Mouse (Mus musculus) kidney, postnatal 36 days (tissue): Measurements from ENCODE around the gene Lin28a.
"Not testable (repeated sequence)": the region's sequence is repeated elsewhere in the genome, so short reads cannot be mapped to it uniquely, and the experiment has no call there.

Source experiments
- DNase-seq, 2 experiments: peaks; one replicate each; pipeline ENCODE4 v3.0.0; 2021 to 2022; ENCODE audit warnings: mixed read lengths in 2 of 2

Lin28a gene

DNA sequence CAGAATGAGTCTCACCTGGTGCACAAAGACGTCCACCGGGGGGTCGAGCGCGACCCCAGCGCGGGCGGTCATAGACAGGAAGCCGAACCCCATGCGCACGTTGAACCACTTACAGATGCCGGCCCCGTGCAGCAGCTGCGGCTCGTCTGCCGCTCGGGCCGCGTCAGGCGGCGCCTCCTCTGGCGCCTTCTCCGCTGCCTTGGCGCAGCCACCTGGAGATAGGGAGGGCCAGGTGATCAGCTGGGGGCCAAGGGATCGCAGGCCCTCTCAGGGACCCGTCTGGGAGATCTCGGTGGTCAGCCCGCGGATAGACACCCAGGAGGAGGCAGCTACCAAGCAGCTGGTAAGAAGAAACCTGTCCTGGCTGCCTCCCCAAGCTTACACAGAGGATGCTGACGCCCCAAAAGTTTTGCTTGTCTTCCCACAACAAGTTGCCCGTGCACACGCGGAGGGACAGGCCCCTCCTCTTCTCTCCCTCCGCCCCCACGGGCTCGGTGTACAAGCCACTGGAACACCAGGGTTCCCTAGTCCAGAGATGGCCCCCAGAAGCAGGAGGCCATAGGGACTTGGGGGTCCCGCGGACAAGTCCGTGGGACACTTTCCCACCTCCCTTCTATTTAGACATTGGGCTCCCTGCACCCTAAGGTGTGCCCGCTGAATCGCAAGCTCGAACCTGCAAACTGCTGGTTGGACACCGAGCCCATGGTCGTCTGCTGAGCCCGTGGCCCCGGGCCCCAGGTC is 433 bp downstream of the Lin28a start:
- DNase-seq, result no peak

DNA sequence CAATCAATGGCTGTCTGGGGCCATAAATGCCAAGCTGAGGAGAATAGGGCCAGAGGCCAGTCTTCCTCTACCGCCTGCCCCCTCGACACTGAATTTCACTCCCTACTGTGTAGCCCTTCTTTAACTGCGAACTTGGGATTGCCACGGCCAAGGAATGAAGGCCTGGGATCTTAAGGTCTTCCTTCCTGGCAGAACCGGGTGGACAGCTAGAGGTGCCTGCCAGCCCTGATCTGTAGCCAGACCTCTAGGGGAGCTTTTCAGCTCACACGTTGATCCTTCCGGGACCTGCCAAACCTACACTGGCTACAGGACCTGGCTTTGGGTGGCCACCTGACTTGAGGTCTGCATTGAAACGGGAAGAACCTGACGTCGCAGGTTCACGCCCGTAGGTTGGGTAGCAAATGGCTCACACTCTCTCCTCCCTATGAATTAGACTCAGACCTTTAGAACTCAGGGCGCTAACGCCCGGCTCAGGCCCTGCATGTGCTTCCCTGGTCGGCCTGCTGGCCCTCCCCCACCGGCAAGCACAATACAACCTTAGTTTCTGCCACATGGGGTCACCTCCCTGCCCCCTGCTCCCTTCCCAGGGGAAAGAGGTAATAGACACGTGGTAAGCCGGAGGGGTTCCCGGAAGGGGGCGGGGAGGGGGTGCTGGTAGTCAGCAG is 1.3 kb downstream of the Lin28a start:
- DNase-seq, result no peak

DNA sequence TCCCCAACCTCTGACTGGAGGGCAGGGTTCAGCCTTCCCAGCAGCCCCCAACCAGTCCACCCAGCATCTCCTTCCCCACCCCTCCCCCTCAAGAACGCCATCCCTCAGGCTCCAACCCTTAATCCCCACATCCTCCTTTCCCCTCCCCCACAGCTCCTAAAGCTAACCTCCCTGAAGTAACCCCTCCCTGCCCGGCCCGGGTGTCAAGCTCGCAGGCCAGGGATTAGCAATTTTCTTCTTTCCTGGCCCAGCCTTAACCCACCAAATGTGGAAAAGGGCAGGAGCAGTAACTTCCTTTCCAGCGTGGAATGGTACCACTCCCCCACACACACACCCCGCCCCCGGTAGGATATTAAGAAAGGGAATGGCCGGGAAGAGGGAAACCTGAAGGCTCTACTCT is 1.9 kb downstream of the Lin28a start:
- no peak for DNase-seq

DNA sequence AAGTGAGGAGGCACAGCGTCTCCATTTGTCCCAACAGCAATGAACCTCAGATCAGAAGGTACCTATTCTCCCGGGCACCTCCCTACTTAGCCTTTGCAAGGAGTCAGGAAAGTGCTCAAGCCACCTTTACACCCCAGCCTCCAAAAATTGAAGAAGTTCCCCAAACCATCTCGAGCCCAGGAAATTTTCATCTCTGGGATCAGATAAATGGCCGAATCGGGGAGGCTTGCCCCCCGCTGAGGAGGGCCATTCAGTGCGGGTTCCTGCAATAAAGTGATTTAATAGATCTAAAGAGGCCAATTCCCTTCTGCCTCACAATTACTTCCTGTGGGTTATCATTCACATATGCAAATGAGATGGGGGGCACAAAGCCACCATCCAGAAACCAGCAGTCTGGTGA is 2.4 kb downstream of the Lin28a start:
- DNase-seq, result no peak

DNA sequence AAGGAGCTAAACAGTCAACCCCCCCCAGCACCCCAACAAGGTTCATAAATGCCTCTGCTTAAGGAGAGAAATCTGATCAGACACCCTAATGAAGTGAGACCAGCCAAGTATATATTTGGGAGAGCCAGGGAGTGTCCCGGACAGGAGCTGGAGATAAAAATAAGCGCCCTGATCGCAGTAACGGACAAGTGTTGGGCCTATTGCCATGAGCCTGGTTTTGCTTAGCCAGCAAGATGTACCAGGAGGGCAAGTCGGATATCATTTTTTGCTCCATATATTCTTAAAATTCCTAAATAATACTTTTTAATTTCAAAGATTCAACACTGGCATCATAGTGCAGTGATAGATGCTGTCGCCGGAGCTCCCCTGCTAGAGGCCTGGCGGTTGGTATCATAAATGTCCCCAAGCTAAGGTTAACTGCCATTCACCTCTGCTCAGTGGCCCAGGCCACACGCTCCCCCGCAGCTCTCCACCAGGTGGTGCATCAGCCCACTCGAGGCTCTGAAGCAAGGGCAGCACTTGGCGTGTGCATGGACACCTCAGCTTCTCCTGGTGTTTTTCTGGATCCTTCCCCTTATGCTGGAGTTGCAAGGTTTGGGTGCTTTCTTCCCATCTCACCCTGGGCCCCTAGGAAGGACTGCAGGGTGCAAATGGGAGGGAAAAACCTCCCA is 5.6 kb downstream of the Lin28a start:
- peak in 1 of 2 experiments; percentile 24 for DNase-seq

DNA sequence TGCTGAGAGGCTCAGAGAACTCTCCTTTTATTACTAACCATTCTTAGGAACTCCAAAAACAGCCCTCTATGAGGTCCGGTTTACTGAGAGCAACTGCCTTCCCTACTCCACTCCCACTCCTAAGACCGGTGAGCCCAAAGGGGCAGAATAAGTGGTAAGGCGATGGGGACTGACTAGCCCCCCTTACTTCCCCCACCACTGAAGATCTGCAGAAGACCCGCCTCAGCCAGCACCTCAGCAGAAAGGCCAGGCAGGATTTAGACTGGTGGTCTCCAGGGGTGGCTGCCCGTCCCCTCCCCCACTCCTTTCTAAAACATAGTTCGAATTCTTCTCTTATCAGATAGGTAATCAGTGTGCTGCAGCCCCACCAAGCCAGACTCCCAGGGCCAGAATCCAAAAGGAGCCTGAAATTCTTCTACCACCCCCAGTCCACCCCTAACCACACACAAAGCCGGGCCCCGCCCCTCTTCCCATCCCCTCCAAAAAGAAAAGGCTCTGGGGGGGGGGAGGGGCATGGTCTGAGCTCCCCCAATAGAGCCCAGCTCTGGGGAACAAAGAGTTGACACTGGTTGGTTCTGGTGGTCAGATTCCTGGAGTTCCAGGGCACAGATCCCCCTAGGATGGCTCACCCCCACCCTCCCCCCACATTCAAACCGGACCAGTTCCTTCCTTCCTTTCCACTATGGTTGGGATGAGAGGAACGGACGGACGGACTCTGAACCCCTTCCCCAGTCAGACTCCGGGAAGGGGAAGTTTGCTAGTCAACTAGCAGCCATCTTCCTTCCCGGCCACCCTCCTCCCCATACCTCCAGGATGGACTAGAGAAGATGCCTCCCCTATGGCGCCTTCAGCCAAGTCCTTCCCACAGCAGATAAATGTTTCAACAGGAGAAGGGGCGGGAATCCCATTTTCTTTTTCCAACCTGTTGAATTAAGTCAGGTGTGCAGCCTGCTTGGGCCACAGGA is 6.9 kb downstream of the Lin28a start:
- no peak for DNase-seq

DNA sequence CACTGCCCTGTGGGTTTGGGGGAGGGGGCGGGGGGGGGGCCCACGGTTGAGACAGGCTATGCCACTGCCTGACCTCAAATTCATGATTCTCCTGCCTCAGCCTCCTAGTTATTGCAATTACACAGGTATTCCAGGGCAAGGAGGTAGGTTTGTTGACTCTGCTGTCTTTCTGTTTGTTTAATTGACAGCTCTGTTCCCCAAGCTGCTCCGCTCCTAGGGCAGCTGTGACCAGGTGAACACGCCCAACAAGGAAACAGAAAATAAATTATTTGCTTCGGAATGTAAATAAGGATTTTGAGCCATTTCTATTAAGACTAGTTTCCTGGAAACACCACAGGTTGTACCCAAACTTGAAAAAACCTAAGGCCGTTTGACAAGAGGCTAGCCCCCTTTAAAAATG is 8.9 kb downstream of the Lin28a start:
- no peak for DNase-seq

DNA sequence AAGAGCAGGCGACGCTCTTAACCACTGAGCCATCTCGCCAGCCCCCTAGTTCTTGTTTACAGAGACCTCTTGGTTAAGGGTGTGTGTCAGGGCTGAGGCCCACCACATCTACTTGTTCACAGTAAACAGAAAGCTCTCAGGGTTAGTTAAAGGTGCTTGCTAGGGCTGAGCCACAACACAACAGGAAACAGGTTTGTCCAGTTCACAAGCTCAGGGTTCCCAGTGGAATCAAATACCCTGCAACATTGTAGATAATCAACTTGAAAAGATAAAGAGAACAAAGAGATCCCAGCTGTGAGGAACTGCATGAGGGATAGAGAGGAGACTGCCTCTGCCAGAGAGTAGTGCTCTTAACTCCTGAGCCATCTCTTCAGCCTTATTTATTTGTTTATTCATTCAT is 11.8 kb downstream of the Lin28a start:
- no peak for DNase-seq

DNA sequence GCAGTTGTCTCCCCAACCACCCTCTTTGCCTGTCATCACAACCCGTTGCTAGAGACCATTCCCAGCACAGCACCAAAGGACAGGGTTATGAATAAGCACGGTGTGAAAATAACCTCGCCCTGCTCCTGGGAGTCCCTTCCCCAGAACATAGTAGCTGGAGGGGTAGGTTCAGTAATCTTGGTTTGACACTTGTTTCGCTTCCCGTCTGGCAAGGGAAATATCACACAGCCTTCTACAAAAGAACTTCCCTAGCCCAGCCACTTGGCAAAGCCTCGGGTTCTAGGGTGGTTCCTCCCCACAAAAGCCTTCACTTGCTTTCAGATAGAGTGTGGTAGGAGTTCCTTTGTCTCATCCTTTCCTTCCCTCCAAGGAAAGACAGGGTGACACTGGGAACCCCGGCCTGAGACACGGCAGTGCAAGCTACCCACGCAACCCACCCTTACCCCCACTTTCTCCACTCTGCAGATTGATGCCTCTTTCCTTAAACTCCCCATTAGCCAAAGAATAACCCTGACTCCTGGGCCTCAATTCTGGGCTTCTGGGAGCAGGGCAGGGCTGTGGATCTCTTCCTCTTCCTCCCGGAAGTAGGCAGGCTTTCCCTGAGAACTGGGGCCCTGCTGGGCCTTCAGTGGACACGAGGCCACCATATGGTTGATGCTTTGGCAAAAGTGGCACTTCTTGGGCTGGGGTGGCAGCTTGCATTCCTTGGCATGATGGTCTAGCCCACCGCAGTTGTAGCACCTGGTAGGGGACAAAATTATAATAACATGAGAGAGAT is 12.9 kb downstream of the Lin28a start:
- no peak for DNase-seq

DNA sequence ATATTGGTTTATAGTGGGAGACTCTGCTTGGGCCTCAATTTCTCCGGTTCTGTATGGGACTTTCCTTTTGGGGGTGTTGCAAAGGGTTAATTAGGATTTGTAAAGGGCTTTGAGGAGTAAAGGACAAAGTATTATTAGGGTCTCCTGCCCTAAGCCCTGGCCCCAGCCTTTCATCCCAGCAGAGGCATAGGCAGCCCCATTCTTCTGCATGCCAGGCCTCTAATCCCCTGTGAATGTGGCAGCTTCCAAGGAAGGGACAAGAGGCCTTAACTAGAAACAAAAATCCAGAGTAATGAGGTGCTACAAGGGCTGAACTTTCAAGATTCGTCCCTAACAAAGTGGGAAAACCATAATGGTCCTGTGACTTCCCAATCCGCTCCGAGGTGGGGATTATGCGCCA is 15.7 kb downstream of the Lin28a start:
- no peak for DNase-seq

DNA sequence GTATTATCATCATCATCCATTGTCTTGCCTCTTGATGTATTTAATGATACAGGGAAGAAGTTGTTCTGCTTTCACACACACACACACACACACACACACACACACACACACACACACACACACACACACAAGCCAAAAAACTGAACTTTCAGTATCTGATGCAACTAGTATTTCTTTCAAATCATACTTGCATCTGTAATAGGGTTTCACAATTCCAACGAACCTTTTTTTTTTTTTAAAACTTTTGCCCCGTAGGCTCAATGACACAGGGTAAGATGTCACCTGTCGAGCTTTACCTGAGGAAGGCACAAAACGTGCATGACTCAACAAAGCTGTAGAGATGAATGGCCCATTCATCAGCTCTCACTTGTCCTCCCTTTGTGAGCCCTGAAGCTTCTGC is 16.4 kb downstream of the Lin28a start:
- no peak for DNase-seq

DNA sequence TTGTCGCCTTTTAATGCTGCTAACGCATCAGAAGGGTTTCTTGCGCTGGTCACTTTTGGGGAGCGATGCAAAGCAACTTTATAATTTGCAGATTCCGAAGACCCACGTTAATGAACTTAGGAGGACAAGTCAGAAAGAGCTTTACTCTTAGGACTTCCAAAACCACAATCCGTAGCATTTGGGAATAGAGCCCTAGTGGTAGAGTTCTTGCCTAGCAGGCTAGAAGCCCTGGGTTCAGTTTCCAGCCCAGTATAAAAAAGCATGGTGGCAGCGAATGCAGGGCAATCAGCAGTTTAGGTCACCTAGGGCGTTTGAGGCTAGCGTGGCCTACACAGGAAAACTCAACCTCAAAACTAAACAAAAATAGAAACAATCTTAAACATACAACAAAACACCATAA is 16.9 kb downstream of the Lin28a start:
- no peak for DNase-seq

DNA sequence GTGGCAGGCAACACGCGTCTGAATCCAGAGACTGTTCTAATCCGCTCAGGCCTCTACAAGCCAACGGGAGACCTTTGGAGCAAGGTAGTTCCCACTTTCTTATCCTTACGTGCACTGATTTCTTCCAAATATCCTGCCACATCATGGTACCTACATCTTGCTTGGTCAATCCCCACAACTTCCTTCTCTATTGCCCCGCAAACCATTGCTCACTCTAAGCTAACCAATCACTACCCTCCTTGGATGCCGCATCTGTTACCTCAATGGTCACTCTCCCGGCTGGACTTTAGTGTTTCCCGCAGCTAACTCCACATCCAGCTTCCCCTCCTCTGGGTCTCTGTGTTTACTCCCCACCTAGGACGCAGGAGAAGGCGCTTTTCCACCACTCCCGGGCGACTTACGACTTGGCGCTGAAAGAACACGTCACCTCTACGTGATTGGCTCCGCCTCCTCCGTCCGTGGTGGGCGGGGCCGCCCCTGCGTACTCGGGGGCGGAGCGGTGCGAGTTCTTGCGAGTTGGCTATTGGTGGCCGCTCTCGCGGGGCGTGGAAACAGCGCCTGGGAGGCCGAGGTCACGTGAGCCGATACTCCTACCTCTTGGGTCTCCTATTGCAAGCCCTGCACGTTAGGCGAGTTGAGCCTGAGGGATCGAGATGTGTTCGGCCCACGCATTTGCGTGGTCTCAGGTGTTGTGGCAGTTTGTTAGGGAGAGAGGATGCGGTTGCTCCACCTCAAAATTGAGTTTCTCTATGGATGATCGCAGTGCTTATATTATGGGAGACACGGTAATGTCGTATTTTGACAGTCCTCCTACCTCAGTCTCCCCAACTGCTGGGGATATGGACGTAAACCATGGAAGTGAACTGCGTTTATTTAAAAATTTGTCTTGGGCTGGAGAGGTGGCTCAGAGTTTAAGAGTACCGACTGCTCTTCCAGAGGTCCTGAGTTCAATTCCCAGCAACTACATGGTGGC is 17.9 kb downstream of the Lin28a start, which contains the start of gene Dhdds:
Dhdds (minus strand) TSS at position 453 of the 973 bp plus-strand sequence.
- DNase-seq, result peak; percentile 97 to 98

DNA sequence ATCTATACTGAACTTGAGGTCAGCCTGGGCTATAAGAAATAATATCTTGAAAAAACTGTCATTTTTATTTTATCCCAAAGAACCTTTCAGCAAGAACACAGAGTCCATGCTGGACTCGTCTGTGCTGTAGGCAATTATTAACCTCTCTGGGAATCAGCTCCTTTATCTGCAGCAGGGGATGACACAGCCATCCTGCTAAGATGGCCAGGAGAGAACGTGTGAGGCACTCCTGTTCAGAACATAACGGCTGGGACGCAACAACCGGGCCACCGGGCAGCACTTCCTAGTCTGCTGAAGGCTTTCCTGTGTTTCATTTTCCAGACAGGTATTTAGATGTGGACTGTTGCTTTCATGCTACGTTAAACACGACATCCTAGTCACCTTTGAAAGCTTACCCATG is 23.9 kb downstream of the Lin28a start:
- peak; percentile 37 to 38 for DNase-seq

DNA sequence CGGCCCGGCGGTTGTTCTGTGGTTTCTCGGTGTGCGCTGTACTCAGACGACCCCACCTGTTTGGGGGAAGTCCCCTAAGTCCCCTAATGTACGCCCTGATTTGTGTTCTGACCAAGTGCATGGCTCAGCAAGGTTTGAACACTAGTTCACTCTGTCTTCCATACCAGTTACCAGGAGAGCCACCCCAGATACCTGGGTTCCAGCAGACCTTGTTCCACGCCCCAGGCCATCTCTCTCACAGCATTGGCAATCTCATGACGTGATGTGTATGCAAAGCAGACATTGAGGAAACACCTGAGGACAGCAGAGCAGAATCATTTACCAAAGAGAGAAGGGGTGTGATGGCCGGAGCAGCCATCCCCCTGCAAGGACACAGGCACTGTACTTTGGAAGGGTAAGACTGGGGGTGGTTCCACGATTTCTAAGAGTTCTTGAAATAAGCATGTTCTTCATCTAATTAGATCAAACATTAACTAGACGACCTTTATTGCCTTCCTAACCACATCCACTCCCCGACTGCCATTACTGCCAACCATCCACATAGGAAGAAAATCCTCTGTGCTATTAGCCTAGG is 27.5 kb downstream of the Lin28a start:
- DNase-seq, result peak; percentile 46 to 73

DNA sequence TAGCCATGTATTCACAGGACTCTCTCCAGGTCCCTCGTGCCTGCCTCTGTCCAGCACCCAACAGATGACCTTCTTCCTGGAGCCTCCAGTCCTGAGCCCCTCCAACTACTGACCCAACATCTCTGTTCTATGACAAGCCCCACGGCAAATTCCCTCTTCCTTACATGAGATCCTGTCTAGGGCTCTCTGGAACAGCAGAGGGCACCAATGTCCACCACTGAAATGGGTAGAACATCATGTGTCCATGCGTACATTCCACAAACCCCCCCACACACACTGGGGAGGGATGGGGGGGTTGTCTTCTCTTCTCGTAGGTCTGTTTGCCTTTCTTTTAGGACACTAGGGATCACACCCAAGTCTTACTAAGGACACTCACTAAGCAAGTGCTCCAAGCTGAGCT is 28.6 kb downstream of the Lin28a start:
- peak; percentile 26 to 36 for DNase-seq

DNA sequence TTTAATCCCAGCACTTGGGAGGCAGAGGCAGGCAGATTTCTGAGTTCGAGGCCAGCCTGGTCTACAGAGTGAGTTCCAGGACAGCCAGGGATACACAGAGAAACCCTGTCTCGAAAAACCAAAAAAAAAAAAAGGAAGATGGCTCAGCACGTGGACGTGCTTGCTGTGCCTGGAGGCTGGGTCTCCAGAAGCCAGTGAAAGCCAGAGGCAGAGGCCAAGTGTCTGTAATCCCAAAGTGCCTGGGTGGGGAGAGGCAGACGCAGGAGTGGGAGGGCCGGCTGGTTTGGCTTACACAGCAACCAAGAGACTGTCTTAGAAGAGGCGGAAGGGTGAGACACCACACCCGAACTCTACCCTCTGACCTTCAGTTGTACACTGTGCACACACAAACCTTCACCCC is 30.4 kb downstream of the Lin28a start:
- not testable (repeated sequence) for DNase-seq

DNA sequence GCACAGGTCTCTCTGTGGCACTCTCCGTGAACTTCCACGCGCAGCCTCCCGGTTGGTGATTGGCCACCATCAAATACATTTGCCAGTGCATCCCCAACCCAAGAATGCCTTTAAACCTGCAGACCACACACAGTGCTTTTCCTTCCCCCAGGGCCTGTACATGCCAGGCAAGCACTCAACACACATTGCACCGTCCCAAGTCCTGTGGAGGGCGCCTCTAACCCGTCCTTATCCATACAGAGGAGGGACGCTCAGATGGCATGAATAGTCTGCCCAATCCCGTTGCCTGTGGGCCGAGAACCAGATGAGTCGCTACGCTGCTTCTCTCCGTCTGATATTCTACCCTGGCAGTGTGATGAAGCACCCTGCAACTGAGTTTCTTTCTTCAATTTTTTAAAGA is 35.7 kb downstream of the Lin28a start:
- DNase-seq, result no peak

DNA sequence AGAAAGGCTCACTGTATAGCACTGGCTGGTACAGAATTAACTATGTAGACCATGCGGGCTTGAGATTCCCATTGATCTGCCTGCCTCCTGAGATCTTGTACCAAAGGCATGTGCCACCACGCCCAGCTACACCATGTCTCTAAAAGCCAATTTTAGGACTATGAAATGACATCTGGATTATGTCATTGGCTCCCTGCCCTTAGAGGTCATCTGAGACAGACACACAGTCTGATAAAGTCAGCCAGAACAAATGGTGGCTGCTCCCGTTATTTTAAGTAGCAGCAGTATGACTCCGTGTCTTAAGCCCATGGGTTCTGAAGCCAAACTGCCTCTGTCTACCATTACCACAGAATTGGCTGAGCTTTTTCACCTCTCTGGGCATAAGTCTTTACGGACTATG is 38.1 kb downstream of the Lin28a start:
- no peak for DNase-seq

DNA sequence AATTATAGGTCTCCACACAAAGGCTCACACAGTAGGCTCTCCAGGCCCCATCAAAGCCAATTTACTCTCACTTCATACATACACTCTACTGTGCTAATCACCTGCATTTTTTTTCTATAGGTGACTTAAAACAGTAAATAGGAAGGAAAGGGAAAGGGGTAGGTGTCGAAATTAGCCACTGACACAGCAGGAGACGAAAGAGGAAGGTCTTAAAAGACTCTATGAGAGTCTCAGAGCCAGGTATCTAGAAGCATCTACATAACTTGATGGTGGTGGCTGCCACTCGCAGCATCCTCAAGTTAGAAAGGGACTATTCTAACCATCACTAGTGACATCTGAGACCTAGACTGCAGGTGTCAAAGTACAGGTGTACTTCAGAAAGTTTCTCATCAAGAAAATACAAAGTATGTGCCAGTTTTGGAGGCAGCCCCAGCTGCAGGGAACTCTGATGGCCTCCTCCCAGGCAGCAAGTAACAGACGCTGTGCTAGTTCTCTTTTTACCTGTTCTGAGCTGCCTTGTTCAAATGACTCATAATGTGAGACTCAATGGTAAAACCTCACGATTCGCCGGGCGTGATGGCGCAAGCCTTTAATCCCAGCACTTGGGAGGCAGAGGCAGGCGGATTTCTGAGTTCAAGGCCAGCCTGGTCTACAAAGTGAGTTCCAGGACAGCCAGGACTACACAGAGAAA is 40.5 kb downstream of the Lin28a start:
- DNase-seq, result no peak
